Mouse (Mus musculus): ENCODE results near the gene Syn3.
"Not testable (repeated sequence)": the region's sequence is repeated elsewhere in the genome, so short reads cannot be mapped to it uniquely, and the experiment has no call there.

Syn3 gene

GRCm38 (mm10) chr10:86416806-86417205, 81.9 kb downstream of the Syn3 start:
- no peak for DNase-seq

DNA sequence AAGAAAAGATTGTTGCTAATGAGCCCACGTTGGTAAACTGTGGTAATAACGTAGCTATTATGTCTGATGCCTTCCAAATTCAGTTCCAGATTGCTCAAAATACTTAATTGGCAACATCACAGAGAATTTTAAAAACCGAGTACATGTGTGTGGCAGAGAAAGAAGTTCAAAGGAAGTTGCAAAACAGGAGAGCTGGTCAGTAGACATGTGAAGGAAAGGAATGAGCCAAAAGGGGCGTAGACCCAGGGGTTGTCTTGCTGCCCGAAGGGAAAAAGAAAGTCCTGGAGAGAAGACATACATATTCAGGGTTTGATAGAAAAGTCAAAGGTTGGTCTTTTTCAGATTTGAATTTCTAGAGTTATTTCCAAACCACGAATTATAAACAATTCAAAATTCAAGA, 87.8 kb downstream of the Syn3 start:
- no peak for DNase-seq

GRCm38 (mm10) chr10:86406952-86407351, 91.7 kb downstream of the Syn3 start:
- no peak for DNase-seq

DNA sequence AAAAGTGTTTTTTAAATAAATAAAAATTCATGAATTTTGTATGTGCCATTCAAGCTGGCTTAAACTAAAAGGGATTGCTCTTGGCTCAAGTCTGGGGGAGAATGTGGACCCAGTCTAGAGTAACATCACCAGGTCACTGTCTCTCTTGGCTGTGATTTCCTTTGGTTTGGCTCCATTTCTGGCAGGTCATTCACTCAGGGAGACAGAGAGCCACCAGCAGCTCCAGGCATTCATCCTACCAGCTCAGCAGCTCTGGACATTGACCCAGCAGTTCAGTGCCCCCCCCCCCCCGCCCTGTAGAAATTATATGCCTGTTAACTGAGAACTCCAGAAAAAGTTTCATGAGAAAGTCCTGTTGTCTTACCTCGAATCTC, 100.4 kb downstream of the Syn3 start:
- DNase-seq = no peak

GRCm38 (mm10) chr10:86397577-86398346, 100.9 kb downstream of the Syn3 start:
- DNase-seq = no peak

- no peak for DNase-seq
Observed at GRCm38 (mm10) chr10:86392399-86392798, 106.3 kb downstream of the Syn3 start.

DNA sequence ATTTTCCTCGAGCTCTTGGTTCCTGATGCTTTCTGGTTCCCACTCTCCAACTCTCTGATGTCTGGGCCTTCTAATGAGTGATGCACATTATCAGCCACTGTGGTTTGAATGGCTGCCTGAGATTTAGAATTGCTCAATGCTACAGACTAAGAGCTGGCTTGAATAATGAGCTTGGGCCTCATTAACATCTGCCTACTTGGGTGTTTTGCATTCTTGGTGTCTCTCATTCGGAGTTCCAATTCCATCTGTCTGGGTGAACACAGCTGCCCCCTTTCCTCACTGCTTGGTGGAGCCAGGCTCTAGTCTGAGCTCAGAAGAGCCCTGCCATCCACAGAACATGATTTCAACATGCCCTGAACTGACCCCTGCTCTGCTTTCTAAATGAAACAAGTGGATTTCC, 108.8 kb downstream of the Syn3 start:
- DNase-seq = no peak

GRCm38 (mm10) chr10:86389357-86389756, 109.3 kb downstream of the Syn3 start:
- DNase-seq = no peak

DNA sequence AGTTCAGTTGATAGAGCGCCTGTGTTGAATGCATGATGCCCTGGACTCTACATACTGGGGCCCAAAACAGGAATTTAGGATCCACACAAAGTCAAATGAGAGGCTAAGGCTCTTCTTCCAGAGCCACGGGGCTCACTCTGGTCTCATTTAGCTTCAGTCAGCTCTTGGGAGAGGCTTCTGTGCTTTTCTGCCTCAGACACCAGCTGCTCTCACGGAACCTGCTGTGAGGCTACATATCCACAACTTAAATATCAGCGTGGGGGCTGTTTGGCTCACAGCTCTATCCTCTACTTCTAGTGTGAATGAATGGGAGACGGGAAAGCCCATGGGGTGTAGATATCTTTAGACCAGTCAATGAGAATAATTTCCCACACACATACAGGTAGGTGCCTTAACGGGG, 109.9 kb downstream of the Syn3 start:
- DNase-seq = no peak

DNA sequence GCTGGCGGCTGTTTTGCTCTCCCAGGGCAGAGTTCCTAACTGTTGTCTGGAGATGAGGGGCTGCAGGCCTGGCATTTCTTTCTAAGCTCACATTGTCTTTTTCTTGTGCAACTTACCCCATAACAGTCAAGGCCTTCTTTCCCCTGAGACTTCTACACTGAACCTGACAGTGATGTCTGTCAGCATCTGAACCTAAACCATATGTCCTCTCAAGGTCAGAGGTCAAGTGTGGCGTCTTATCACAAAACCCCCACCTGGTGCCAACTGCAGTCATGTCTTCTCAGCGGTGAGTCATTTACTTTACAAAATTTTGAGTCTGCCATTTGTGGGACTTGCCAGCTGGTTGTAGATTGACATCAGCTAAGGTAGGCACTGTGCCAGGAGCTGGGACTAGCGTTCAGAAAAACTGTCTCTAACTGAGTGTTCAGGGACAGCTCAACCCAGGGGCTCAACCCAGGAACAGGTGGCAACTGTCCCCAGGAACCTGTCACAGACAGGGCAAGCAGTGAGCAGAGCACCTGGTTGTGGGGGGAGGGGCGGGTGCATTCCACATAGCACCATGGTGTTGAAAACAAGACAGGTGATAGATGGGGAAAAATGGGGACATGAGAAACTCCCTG, 110.8 kb downstream of the Syn3 start:
- no peak for DNase-seq

DNA sequence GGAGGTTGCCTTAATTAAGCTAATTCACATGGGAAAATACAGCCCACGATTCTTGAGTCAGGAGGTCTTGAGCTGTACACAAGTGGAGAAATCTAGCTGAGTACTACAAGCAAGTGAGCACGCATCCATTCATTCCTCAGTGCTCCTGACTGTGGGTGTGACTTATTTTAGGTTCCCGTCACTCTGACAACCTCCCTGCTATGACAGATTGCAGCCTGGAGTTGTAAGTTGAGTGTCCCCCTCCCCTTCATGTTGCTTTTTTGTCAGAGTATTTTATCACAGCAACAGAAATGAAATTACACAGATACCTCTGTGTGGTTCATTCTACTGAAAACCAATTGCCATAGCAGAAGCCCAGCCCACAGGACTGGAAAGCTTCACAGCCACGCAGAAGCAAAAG, 112.5 kb downstream of the Syn3 start:
- DNase-seq = no peak

DNA sequence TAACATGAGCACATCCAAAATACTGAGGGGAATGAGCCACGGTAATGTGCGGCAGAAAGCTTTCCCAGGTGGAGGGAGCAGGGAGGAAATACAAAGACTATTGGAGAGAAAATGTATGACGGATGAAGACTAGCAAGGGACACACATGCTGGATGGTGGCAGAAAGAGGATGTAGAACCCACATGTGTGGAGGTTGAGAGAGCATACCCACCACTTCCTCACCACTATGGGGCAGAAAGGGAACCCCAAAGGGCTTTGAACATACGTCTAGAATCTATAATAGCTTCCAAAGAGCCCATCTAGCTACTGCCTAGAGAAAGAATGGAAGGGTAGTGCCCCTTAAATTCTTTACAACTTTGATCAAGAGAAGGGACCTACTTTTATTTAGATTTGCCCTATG, 113.0 kb downstream of the Syn3 start:
- DNase-seq = peak; percentile 16

DNA sequence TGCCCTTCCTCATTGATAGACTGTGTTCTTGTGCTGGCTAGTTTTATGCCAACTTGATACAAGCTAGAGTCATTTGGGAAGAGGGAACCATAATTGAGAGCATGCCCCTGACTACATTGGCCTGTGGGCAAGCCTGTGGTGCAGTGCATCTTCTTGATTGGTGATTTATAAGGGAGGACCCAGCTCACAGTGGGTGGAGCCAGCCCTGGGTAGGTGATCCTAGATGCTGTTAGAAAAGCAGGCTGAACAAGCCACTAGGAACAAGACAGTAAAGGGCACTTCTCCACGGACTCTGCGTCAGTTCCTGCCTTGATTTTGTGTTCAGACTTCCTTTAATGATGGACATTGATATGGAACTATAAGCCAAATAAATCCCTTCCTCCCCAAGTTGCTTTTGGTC, 114.0 kb downstream of the Syn3 start:
- DNase-seq = no peak

DNA sequence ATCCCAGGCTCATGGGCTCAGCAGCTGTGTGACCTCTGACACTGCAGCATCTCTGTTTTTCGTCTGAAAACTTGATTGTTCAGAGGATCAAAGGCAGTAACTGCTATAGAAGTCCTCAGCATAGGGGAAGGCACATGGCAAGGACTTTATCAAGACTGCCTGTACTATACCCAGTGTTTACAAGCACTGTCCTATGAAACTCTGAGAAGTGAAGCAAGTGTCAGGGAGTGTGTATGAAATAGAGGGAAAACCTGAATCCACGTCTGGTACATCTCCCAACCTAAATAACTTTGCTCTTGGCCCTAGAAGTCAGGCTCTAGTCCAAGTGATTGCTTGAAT, 116.8 kb downstream of the Syn3 start:
- DNase-seq = no peak

- no peak for DNase-seq
Observed at GRCm38 (mm10) chr10:86381150-86381921, 117.4 kb downstream of the Syn3 start.

- no peak for DNase-seq
Observed at GRCm38 (mm10) chr10:86380626-86381025, 118.1 kb downstream of the Syn3 start.

DNA sequence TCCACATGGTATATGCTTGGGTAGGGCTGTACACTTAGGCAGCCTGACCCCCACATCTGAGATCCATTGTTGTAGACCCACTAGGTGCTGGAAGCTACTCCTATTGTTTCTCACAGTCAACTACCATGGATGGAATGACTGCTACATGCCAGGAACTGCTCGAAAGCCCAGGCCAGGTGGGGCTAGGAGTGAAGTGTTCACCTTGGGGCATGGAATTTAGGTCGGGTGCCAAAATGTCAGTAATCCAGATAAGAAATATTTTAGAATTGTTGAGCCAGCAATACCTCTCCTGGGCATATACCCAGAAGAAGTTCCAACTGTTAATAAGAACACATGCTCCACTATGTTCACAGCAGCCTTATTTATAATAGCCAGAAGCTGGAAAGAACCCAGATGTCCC, 119.9 kb downstream of the Syn3 start:
- not testable (repeated sequence) for DNase-seq

GRCm38 (mm10) chr10:86376392-86377185, 122.1 kb downstream of the Syn3 start:
- DNase-seq = no peak

DNA sequence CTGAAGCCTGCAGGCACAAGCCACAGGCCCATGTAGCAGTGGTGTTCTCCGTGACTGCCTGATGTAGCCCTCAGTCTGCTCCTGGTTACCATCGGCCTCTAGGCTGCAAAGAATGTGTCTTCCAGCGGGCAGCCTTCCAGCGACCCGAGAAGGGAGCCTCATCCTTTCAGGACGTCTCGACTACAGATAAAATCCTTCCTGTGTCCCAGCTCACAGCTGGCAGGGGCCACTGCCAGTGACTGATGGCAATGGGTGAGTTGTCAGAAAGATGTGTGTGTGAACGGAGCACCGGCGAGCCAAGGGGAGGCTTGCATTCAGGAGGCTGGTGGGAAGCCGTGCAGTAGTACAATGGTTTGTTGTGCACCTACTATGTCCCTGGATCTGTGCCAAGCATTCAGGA, 122.8 kb downstream of the Syn3 start:
- no peak for DNase-seq

- DNase-seq = no peak
Observed at GRCm38 (mm10) chr10:86374061-86374460, 124.6 kb downstream of the Syn3 start.

DNA sequence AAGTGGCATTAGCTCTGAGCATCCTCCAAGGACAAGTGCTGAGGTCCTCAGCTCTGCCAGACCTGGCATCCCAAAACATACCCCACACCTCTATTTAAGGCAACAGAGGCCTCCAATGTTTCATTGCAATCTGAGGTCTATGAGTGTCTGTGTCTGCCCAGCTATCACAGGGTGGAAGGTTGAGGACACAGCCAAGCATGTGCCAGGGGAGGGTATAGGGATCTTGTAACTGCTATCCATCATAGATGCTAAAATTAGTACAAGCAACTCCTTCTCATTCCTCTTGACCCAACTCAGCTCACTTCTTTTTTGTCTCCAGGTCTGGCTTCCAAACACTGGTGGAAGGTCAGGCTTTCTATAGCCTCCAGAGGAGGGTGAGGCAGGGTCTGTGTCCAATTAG, 127.1 kb downstream of the Syn3 start:
- DNase-seq = no peak

GRCm38 (mm10) chr10:86369346-86369745, 129.3 kb downstream of the Syn3 start:
- no peak for DNase-seq

GRCm38 (mm10) chr10:86368811-86369210, 129.9 kb downstream of the Syn3 start:
- no peak for DNase-seq
